Mouse (Mus musculus): Measurements from ENCODE around the gene Cxcl9.

The Cxcl9 gene

DNA sequence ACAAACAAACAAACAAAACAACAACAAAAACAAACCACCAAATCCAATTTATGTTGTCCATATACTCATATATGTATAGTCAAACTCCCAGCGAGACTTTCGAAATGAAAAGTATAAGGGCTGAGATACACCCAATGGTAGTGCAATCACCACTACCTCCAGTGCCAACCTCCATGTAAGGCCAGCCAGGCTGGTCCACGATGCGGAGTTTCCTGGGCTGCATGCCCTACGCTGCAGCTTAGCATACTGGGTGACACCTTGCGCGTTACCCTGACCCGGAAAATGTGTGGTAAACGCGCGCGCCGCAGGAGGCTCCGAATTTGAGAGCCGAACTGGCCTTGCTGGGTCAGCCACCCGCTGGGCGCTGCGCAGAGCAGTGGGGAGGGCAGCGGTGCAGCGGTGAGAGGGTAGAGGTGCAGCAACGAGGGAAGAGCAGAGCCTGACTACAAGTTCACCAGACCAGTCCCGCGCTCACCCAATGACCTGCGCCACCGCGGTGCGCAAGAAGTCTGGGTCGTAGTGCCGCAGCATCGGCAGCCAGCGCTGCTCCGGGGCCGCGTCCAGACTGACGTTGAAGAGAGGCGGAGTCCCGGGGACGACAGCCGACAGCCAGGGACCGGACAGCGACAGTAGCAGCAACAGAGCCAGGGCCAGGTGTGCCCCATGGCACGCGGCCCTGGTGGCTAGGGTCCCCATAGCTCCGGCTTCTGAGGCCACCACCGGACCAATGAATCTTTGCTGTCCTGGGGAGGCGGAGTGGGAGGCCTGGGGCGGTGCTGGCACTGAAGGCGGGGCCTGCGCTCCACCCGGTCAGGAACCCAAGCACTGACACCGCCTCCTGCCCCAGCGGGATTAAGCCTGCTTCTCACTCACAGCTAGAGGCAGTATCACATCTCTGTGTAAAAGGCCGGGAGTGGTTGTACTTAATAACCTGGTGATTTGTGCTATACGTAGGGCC, 50.2 kb downstream of the Cxcl9 start, which contains the start of gene Naaa:
Gene Naaa (minus strand): TSS at position 734 of the 958 bp plus-strand sequence.
- peak; percentile 95 for DNase-seq
